ENCODE assay signal across 10 mouse cellular contexts in the genomic region with DNA sequence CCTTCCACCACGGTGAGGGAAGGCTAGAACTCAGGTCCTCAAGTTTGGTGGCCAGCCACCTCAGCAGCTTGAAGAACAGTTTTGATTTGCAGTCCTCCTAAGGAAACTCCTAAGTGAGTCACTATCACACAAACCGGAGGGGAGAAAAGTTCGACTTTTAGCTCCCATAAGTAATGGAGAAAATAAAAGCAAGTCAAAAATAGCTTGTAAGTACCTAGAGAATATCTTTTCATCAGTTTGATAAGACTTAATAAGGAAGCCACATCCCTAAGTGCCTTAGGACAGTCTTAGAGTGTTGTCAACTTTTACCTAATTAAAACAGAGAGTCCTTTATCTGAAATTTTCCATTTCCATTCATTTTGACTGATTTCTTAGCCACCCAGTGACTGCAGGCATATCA. TPM values are rescaled to one million over a fixed set of nuclear protein-coding genes. Genes with fewer than 3 reads are reported as not detected.
DNase-seq lines count a peak whose midpoint lies in the region; ATAC-seq and TF ChIP-seq lines count a peak whose summit lies in the region.
"Had no signal": no experiment of that assay in that cellular context is flagged by ENCODE, and none has a peak within 500 bp of the region (broad histone marks: within the 10 kb centered on the region; RNA-seq: fewer than 3 reads in every experiment).

No protein-coding gene starts in this region.

- no peak for DNase-seq in heart, adult 2 months
- DNase-seq in CH12.LX (ENCODE audit: extremely low read depth), result no peak
- no peak for DNase-seq in left cerebral cortex, postnatal 4 days
- no peak for DNase-seq in thymus, postnatal 14 days
- no peak for DNase-seq in layer of hippocampus, postnatal 36 days
- DNase-seq: lung, postnatal 4 days had no signal

- H3K27me3 ChIP-seq in heart, embryonic 15.5 days, result peaks cover 24% of the 10 kb centered on the region
- H3K27me3 ChIP-seq in heart, adult 2 months (ENCODE audit: control insufficient read depth, insufficient read depth, low read length), result peaks cover 5% of the 10 kb centered on the region
- no peaks in the 10 kb centered on the region for H3K27me3 ChIP-seq in CH12.LX (replicated peaks)
- H3K27me3 ChIP-seq in embryonic facial prominence, embryonic 15.5 days, result peaks cover 11% of the 10 kb centered on the region
- H3K27me3 ChIP-seq in limb, embryonic 15.5 days, result peaks cover 22% of the 10 kb centered on the region

- no peaks in the 10 kb centered on the region for H3K9me3 ChIP-seq in heart, embryonic 15.5 days (replicated peaks)
- H3K9me3 ChIP-seq in CH12.LX (replicated peaks; ENCODE audit: low read length), result no peaks in the 10 kb centered on the region
- H3K9me3 ChIP-seq in embryonic facial prominence, embryonic 15.5 days (replicated peaks), result no peaks in the 10 kb centered on the region
- H3K9me3 ChIP-seq in limb, embryonic 15.5 days, result no peaks in the 10 kb centered on the region

- H3K79me2 ChIP-seq in heart, adult 2 months (replicated peaks; ENCODE audit: control insufficient read depth, insufficient read depth, low read length), result no peaks in the 10 kb centered on the region
- peaks cover 42% of the 10 kb centered on the region for H3K79me2 ChIP-seq in CH12.LX (replicated peaks; ENCODE audit: control insufficient read depth, extremely low read depth, insufficient read depth, poor library complexity, severe bottlenecking)

- no peak overlapping the region for H3K27ac ChIP-seq in heart, embryonic 15.5 days
- H3K27ac ChIP-seq in heart, adult 2 months, result no peak overlapping the region
- H3K27ac ChIP-seq in CH12.LX (ENCODE audit: insufficient read depth, low read depth), result no peak overlapping the region
- H3K27ac ChIP-seq in embryonic facial prominence, embryonic 15.5 days (replicated peaks), result no peak overlapping the region
- no peak overlapping the region for H3K27ac ChIP-seq in limb, embryonic 15.5 days

- no peak overlapping the region for H3K9ac ChIP-seq in heart, embryonic 15.5 days
- H3K9ac ChIP-seq in heart, adult 2 months (ENCODE audit: low read depth, low read length), result no peak overlapping the region
- H3K9ac ChIP-seq in CH12.LX (ENCODE audit: insufficient read depth, low read depth), result peak overlapping the region; percentile 98
- H3K9ac ChIP-seq in embryonic facial prominence, embryonic 15.5 days, result no peak overlapping the region
- H3K9ac ChIP-seq in limb, embryonic 15.5 days, result no peak overlapping the region

- no peak for TF ChIP-seq EP300 in heart, adult 2 months (IDR thresholded peaks at IDR 0.05; ENCODE audit: insufficient read depth, low read depth, low read length)
- TF ChIP-seq EP300 in CH12.LX (IDR thresholded peaks at IDR 0.05; ENCODE audit: low read length), result no peak

- 38% methylated on average over 3 of the region's 3 CpGs for WGBS in heart, embryonic 15.5 days
- 39% methylated on average over 3 of the region's 3 CpGs for WGBS in heart, adult 2 months
- 28% methylated on average over 3 of the region's 3 CpGs for WGBS in embryonic facial prominence, embryonic 15.5 days
- 34% methylated on average over 3 of the region's 3 CpGs for WGBS in limb, embryonic 15.5 days

- no peak for TF ChIP-seq RAD21 in CH12.LX (IDR thresholded peaks at IDR 0.05; ENCODE audit: low read depth, low read length)

- H3K36me3 ChIP-seq in heart, embryonic 15.5 days, result no peaks in the 10 kb centered on the region
- no peaks in the 10 kb centered on the region for H3K36me3 ChIP-seq in heart, adult 2 months (ENCODE audit: control insufficient read depth, insufficient read depth, low read length)
- no peaks in the 10 kb centered on the region for H3K36me3 ChIP-seq in CH12.LX (replicated peaks in 1 of 2; ENCODE audit: control insufficient read depth in 1 of 2, insufficient read depth in 1 of 2, low read length in 1 of 2)
- no peaks in the 10 kb centered on the region for H3K36me3 ChIP-seq in embryonic facial prominence, embryonic 15.5 days
- no peaks in the 10 kb centered on the region for H3K36me3 ChIP-seq in limb, embryonic 15.5 days
- H3K36me3 ChIP-seq: G1E had no signal

- no peak for TF ChIP-seq POLR2A in heart, adult 2 months (IDR thresholded peaks at IDR 0.05; ENCODE audit: insufficient read depth, low read depth, low read length)
- TF ChIP-seq POLR2A in CH12.LX (IDR thresholded peaks at IDR 0.05; ENCODE audit: low read depth, low read length), result no peak

- H3K4me1 ChIP-seq in heart, embryonic 15.5 days (replicated peaks), result peaks cover 7% of the 10 kb centered on the region
- no peaks in the 10 kb centered on the region for H3K4me1 ChIP-seq in heart, adult 2 months (ENCODE audit: control insufficient read depth, insufficient read depth, low read length)
- peaks cover 22 to 26% of the 10 kb centered on the region in 2 experiments for H3K4me1 ChIP-seq in CH12.LX (ENCODE audit: control insufficient read depth in 1 of 2, insufficient read depth in 2 of 2)
- peaks cover 16% of the 10 kb centered on the region for H3K4me1 ChIP-seq in embryonic facial prominence, embryonic 15.5 days
- peaks cover 12% of the 10 kb centered on the region for H3K4me1 ChIP-seq in limb, embryonic 15.5 days

- TF ChIP-seq CTCF in heart, adult 2 months (IDR thresholded peaks at IDR 0.05), result no peak
- TF ChIP-seq CTCF in CH12.LX (conservative IDR thresholded peaks at IDR 0.05 in 1 of 2, IDR thresholded peaks at IDR 0.05 in 1 of 2; ENCODE audit: low read depth in 2 of 2, low read length in 2 of 2), result no peak

- no peak for ATAC-seq in heart, embryonic 15.5 days (replicated peaks; ENCODE audit: insufficient number of reproducible peaks, insufficient read depth, low FRiP score, low read depth)
- ATAC-seq in embryonic facial prominence, embryonic 15.5 days (ENCODE audit: insufficient number of reproducible peaks, low FRiP score, low TSS enrichment, low read depth), result no peak
- ATAC-seq in limb, embryonic 15.5 days (ENCODE audit: insufficient number of reproducible peaks, low FRiP score, low TSS enrichment, low read depth), result no peak

- H3K4me2 ChIP-seq in heart, embryonic 15.5 days, result peak overlapping the region; percentile 72
- H3K4me2 ChIP-seq in CH12.LX (ENCODE audit: insufficient read depth, low read depth, poor library complexity, severe bottlenecking), result peak overlapping the region; percentile 96
- H3K4me2 ChIP-seq in embryonic facial prominence, embryonic 15.5 days (replicated peaks), result peak overlapping the region; percentile 91
- peak overlapping the region; percentile 88; the same call in 1 of the 2 replicates for H3K4me2 ChIP-seq in limb, embryonic 15.5 days

- intact Hi-C loops in heart, adult 2 months (cut with DNase I), result no loop called here
- intact Hi-C loops in left cerebral cortex, postnatal 4 days (cut with DNase I), result no loop called here

- in situ Hi-C loops in CH12.LX (cut with MboI; ENCODE audit: low pct_ligation_motif_present, low pct_unique_long_range_greater_than_20kb, low sequenced_read_pairs), result no loop called here

- dilution Hi-C loops in CH12.LX (cut with MboI; ENCODE audit: extremely low pct_ligation_motif_present, extremely low pct_unique_long_range_greater_than_20kb, low sequenced_read_pairs), result no loop called here

- peak overlapping the region; percentile 51 for H3K4me3 ChIP-seq in heart, embryonic 15.5 days
- H3K4me3 ChIP-seq in heart, adult 2 months, result no peak overlapping the region
- peak overlapping the region in 2 of 3 experiments; percentile 28 to 64 for H3K4me3 ChIP-seq in CH12.LX (replicated peaks in 1 of 3; ENCODE audit: low read depth in 2 of 3, low read length in 2 of 3, poor library complexity in 1 of 3)
- peak overlapping the region; percentile 56 for H3K4me3 ChIP-seq in embryonic facial prominence, embryonic 15.5 days (replicated peaks)
- H3K4me3 ChIP-seq in limb, embryonic 15.5 days, result 0 out of 2 replicates have a peak overlapping the region, but pooled peaks have one; percentile 52

TF ChIP-seq in CH12.LX, 34 proteins besides CTCF, POLR2A, EP300 and RAD21:
- TF ChIP-seq MAZ (IDR thresholded peaks at IDR 0.05; ENCODE audit: low read depth, low read length) (0 out of 2 replicates have a peak, but pooled peaks have one; percentile 26), SMC3 (IDR thresholded peaks at IDR 0.05; ENCODE audit: low read depth, low read length) (no peak)

RNA-seq across cellular contexts. Expression of gene Rbm47, which starts 23.3 kb away (rescaled TPM):
- 2.1 and 6.6 TPM in 2 replicates for polyA plus RNA-seq in heart, embryonic 15.5 days (2015; fragmentation: Nextera tagmentation; extraction: Ambion mirVana)
- total RNA-seq in heart, adult 2 months (2021), result 1 to 10 TPM; 1.9 to 3.5 TPM
- 1.8 and 2.2 TPM in 2 replicates for polyA plus RNA-seq in heart, adult 2 months (2012; rRNA removed)
- total RNA-seq in CH12.LX (2012; rRNA removed) (9.2 and 11.3 TPM in 2 replicates), CH12.LX (2014; rRNA removed) (0.08 and 0.43 TPM in 2 replicates)
- 0.91 and 1.1 TPM in 2 replicates for polyA plus RNA-seq in CH12.LX (2012; ENCODE audit: insufficient read length, low read depth)
- polyA plus RNA-seq in embryonic facial prominence, embryonic 15.5 days (2015; fragmentation: Nextera tagmentation; extraction: Ambion mirVana), result 10.6 and 14.0 TPM in 2 replicates
- 7.6 and 8.9 TPM in 2 replicates for polyA plus RNA-seq in limb, embryonic 15.5 days (2015; fragmentation: Nextera tagmentation; extraction: Ambion mirVana)
- total RNA-seq in left cerebral cortex, postnatal 4 days (2021), result under 1 TPM; 0.83 to 0.96 TPM
- 1 to 10 TPM; 1.8 TPM for total RNA-seq in layer of hippocampus, postnatal 36 days (2021)
- polyA plus RNA-seq: G1E had no signal
